Mouse (Mus musculus) heart, adult 9 months (tissue): ENCODE data around the gene Thsd1.
"Not testable (repeated sequence)": the region's sequence is repeated elsewhere in the genome, so short reads cannot be mapped to it uniquely, and the experiment has no call there.

Source experiments
- DNase-seq, 2 experiments: peaks; one replicate each; pipeline ENCODE4 v3.0.0; 2022; ENCODE audit warnings: low spot score in 2 of 2

Gene Thsd1

GRCm38 (mm10) chr8:22264292-22264691, 37.2 kb downstream of the Thsd1 start:
- no peak for DNase-seq

- DNase-seq, result no peak
Measured at GRCm38 (mm10) chr8:22264787-22265186, 37.7 kb downstream of the Thsd1 start.

- no peak for DNase-seq
Measured at GRCm38 (mm10) chr8:22265194-22265593, 38.1 kb downstream of the Thsd1 start.

- no peak for DNase-seq
Measured at GRCm38 (mm10) chr8:22266809-22267208, 39.7 kb downstream of the Thsd1 start.

- no peak for DNase-seq
Measured at GRCm38 (mm10) chr8:22273142-22273541, 46.0 kb downstream of the Thsd1 start.

- DNase-seq, result no peak
Measured at GRCm38 (mm10) chr8:22274641-22275040, 47.5 kb downstream of the Thsd1 start.

- DNase-seq, result no peak
Measured at GRCm38 (mm10) chr8:22282999-22283491, 55.9 kb downstream of the Thsd1 start, which contains the start of gene Tpte. TSS of gene Tpte (plus strand) at chr8:22283441.

GRCm38 (mm10) chr8:22302326-22302725, 75.2 kb downstream of the Thsd1 start:
- no peak for DNase-seq

GRCm38 (mm10) chr8:22302896-22303306, 75.8 kb downstream of the Thsd1 start:
- no peak for DNase-seq

- not testable (repeated sequence) for DNase-seq
Measured at GRCm38 (mm10) chr8:22304045-22304444, 76.9 kb downstream of the Thsd1 start.

- no peak for DNase-seq
Measured at GRCm38 (mm10) chr8:22306999-22307398, 79.9 kb downstream of the Thsd1 start.
